Mouse (Mus musculus): ENCODE measurements around the gene Btla.

DNA sequence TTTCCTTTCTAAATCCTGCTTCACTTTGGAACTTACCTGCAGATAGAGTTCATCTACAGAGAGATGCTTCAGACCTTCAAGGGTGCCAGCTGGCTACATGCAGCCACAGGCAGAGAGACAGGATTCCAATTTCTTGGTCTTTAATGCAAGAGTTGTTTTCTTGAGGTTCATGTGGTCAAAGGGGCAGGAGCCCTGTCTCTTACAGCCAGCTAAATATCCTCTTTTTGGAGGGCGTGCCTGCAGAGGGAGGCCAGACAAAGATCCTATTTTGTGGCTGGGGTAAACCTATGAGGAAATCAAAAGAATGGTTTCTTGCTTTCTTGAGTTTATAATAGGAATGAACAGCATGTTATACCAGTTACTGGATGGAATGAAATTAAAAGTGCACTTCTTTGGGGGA, 33.5 kb downstream of the Btla start:
- TF ChIP-seq POLR2A (IDR thresholded peaks at IDR 0.05; ENCODE audit: extremely low read depth, insufficient read depth, low read length) (no peak), CTCF (IDR thresholded peaks at IDR 0.05; ENCODE audit: low read depth, low read length) (no peak)
